Mouse (Mus musculus) limb, embryonic 15.5 days (tissue): ENCODE measurements around the gene Rhoa. TPM values are rescaled to one million over a fixed set of nuclear protein-coding genes. Genes with fewer than 3 reads are reported as not detected.

ENCODE experiments used
- ATAC-seq: fragments of 200-750 bp; cut with Nextera tagmentation; 2 replicates; pipeline ENCODE4 v1.8.0; 2017; ENCODE audit warnings: low read depth, moderate TSS enrichment; ENCODE audit not compliant: insufficient number of reproducible peaks, low FRiP score, low TSS enrichment
- H3K27ac ChIP-seq: fragments of 300-500 bp; sonication (generic); 2 replicates; pipeline ENCODE4 v1.5.1; 2015; ENCODE audit warnings: moderate library complexity, mild to moderate bottlenecking, inconsistent platforms
- H3K27me3 ChIP-seq: fragments of 300-500 bp; sonication (generic); 2 replicates; pipeline ENCODE4 v1.6.1; 2015; ENCODE audit warnings: inconsistent platforms
- H3K36me3 ChIP-seq: fragments of 300-500 bp; sonication (generic); 2 replicates; pipeline ENCODE4 v1.6.1; 2015; ENCODE audit warnings: inconsistent platforms
- H3K4me1 ChIP-seq: fragments of 300-500 bp; sonication (generic); 2 replicates; pipeline ENCODE4 v1.6.1; 2015; ENCODE audit warnings: inconsistent platforms
- H3K4me2 ChIP-seq: fragments of 300-500 bp; sonication (generic); 2 replicates; pipeline ENCODE4 v1.6.1; 2015; ENCODE audit warnings: mild to moderate bottlenecking, inconsistent platforms
- H3K4me3 ChIP-seq: fragments of 300-500 bp; sonication (generic); 2 replicates; pipeline ENCODE4 v1.5.1; 2015; ENCODE audit warnings: mild to moderate bottlenecking, inconsistent platforms
- H3K9ac ChIP-seq: fragments of 300-500 bp; sonication (generic); 2 replicates; pipeline ENCODE4 v1.6.1; 2015; ENCODE audit warnings: inconsistent platforms
- H3K9me3 ChIP-seq: fragments of 300-500 bp; sonication (generic); 2 replicates; pipeline ENCODE4 v1.6.1; 2016; ENCODE audit warnings: inconsistent platforms
- WGBS: fragments of 180-500 bp; shearing (Covaris S2); methylation state at CpG from one replicate; pipeline ENCODE4 v1.1.7; 2015; 5-methylcytosine and 5-hydroxymethylcytosine counted together
- polyA plus RNA-seq: library from polyadenylated mRNA; unstranded; fragments of >200 nt; fragmentation: Nextera tagmentation; extraction: Ambion mirVana; gene quantifications from 2 replicates; pipeline ENCODE4 v1.2.1, GENCODE M21; 2015

Gene Rhoa
- polyA plus RNA-seq, 1 experiment from 2014 or later = 473 TPM

DNA sequence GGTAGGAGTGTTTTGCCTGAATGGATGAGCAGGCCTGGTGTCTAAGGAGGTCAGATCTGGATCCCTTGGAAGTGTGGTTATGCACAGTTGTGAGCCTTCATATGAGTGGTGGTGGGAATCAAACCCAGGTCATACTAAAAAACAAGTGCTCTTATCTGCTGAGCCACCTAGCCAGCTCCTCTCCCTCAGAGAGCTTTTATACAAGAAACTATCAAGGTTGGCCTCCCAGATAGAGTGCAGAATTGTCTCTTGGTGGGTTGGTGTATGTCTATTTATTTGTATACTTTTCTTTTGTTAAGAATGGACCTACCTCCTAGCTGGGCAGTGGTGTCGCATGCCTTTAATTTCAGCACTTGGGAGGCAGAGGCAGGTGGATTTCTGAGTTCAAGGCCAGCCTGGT lies 37.9 kb downstream of the Rhoa start:
- H3K9ac ChIP-seq = no peak overlapping the region
- H3K4me2 ChIP-seq = no peak overlapping the region
- H3K9me3 ChIP-seq = no peaks in the 10 kb centered on the region
- WGBS = 89% methylated on average over 1 of the region's 1 CpGs
- ATAC-seq = no peak
- peaks cover 4% of the 10 kb centered on the region; the same call in 1 of the 2 replicates for H3K36me3 ChIP-seq
- no peak overlapping the region for H3K27ac ChIP-seq
- no peaks in the 10 kb centered on the region for H3K27me3 ChIP-seq
- peaks cover 29% of the 10 kb centered on the region for H3K4me1 ChIP-seq
- H3K4me3 ChIP-seq = no peak overlapping the region

DNA sequence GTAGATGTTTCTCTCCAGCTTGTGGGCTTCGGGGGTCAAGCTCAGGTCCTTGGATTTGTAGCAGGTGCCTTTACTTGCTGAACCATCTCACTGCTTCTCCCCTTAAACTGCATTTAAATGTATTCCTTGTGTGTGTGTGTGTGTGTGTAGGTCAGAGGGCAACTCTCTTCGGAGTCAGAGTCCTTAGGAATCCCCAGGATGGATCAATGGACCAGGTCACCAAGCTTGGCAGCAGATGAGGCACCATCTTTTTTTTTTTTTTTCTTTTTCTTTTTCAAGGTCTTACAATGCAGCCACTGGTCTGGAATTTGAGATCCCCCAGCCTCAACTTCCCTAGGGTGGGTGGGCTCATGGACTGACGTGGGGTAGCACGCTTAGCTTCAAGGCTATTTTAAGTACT lies 38.5 kb downstream of the Rhoa start:
- no peak for ATAC-seq
- H3K9ac ChIP-seq = no peak overlapping the region
- H3K4me3 ChIP-seq = no peak overlapping the region
- no peaks in the 10 kb centered on the region for H3K9me3 ChIP-seq
- no peak overlapping the region for H3K4me2 ChIP-seq
- H3K27me3 ChIP-seq = no peaks in the 10 kb centered on the region
- peaks cover 4% of the 10 kb centered on the region; the same call in 1 of the 2 replicates for H3K36me3 ChIP-seq
- no peak overlapping the region for H3K27ac ChIP-seq
- 81% methylated on average over 4 of the region's 4 CpGs for WGBS
- H3K4me1 ChIP-seq = peaks cover 33% of the 10 kb centered on the region

DNA sequence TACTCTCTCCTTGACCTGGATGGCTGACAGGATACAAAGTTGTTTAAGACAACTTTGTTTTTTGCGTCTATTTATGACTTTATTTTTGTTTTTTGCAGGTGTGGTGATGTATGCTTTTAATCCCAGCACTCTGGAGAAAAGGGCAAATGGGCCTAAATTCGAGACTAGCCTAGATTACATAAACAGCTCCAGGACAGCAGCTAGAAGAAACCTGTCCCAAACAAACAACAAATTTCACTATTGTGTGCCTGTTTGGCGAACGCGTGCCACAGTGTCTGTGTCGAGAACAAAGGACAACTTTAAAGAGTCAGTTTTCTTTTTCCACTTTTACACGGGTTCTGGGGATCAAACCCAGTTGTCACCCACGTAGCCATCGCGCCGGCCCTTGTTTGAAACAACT lies 41.1 kb downstream of the Rhoa start:
- Histone ChIP-seq H3K4me3 (peak overlapping the region; percentile 93), H3K9ac (peak overlapping the region; percentile 80), H3K36me3 (peaks cover 18% of the 10 kb centered on the region), H3K4me1 (peaks cover 13% of the 10 kb centered on the region), H3K27me3 (no peaks in the 10 kb centered on the region), H3K9me3 (no peaks in the 10 kb centered on the region), H3K4me2 (peak overlapping the region; percentile 59), H3K27ac (peak overlapping the region; percentile 96)
- WGBS = 5% methylated on average over 11 of the region's 11 CpGs
- ATAC-seq = no peak

DNA sequence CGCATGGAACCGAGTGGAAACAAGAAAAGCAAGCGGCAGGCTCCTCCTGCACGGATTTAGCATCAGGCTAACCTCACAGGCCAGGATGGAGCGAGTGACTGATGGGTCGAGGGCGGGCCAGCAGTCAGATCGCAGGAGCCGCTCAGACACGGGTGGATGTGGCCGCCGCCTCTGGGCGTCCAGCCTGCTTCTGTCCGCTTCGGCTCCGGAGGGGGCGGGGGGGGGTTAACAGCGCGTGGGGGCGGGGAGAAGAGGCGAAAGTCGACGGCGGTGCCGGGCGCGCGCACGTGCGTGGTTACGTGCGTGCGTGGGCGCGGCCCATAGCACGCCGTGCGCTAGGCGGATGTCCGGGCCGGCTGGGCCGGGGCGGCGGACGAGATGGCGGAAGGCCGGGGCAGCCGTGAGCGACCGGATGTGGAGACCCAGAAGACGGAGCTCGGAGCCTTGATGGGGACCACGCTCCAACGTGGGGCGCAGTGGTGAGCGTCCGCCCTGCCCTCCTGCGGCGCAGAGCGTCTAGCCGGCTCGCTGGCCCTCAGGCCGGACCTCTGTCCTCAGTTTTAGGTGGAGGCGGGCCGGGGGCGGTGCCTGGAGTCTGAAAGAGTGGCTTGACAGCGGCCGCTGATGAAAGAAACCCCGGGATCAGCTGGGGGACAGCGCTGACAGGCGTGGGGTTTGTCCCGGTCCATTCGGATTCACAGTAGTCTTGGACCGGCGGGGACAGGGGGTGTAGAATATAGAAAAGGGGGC lies 41.8 kb downstream of the Rhoa start, which contains the start of gene Usp4:
Gene Usp4 (plus strand): TSS at position 314 of the 750 bp plus-strand sequence.
- Histone ChIP-seq H3K9me3 (no peaks in the 10 kb centered on the region), H3K27ac (peak within 1 kb of the TSS; percentile 96), H3K27me3 (no peaks in the 10 kb centered on the region), H3K4me3 (peak within 1 kb of the TSS; percentile 93), H3K4me1 (peaks cover 13% of the 10 kb centered on the region), H3K4me2 (peak within 1 kb of the TSS; percentile 59), H3K9ac (peak within 1 kb of the TSS; percentile 80), H3K36me3 (peaks cover 25% of the 10 kb centered on the region)
- ATAC-seq = peak; percentile 93
- under 1% methylated on average over 64 of the region's 75 CpGs for WGBS

DNA sequence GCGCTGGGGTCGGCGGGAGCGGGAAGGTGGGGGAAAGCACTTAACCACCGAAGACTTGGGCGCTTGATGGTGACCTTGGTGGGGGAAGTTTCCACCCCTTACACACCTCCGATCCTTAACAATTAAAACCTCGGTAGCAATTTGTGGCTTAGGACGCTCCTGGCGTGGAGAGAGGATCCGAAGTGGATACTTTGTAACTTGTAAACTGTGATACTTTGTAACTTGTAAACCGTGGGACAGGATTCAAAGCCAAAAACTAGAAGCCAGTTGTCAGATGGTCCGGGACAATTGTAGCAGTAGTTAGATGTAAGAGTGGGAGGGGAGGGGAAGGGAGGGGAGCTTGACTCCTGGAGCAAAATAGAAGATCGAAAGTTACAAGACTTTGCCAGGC lies 42.4 kb downstream of the Rhoa start:
- Histone ChIP-seq H3K27me3 (no peaks in the 10 kb centered on the region), H3K4me2 (peak overlapping the region; percentile 59), H3K9ac (peak overlapping the region; percentile 80), H3K4me1 (peaks cover 13% of the 10 kb centered on the region), H3K27ac (peak overlapping the region; percentile 96), H3K9me3 (no peaks in the 10 kb centered on the region), H3K36me3 (peaks cover 30% of the 10 kb centered on the region), H3K4me3 (peak overlapping the region; percentile 93)
- 3% methylated on average over 14 of the region's 14 CpGs for WGBS
- no peak for ATAC-seq

DNA sequence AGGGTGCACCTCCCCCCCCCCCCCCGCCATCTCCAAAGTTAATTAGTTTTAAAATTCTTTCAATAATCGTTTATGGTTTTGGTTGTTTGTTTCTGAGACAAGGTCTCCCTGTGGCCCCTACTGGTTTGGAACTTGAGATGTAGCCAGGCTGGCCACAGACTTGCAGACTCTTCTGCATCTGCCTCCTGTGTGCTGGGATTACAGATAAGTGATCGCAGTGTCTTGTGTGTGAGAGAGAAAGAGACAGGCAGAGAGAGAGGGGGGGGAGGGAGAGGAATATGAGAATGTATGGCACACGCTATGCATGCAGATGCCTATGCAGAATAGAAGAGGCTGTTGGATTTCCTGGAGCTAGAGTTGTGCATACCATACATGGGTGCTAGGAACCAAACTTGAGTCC lies 43.8 kb downstream of the Rhoa start:
- Histone ChIP-seq H3K4me3 (no peak overlapping the region), H3K9ac (no peak overlapping the region), H3K27ac (no peak overlapping the region), H3K4me2 (no peak overlapping the region), H3K4me1 (peaks cover 13% of the 10 kb centered on the region), H3K9me3 (no peaks in the 10 kb centered on the region), H3K36me3 (peaks cover 45% of the 10 kb centered on the region), H3K27me3 (no peaks in the 10 kb centered on the region)
- no peak for ATAC-seq
- 91% methylated on average over 4 of the region's 4 CpGs for WGBS

DNA sequence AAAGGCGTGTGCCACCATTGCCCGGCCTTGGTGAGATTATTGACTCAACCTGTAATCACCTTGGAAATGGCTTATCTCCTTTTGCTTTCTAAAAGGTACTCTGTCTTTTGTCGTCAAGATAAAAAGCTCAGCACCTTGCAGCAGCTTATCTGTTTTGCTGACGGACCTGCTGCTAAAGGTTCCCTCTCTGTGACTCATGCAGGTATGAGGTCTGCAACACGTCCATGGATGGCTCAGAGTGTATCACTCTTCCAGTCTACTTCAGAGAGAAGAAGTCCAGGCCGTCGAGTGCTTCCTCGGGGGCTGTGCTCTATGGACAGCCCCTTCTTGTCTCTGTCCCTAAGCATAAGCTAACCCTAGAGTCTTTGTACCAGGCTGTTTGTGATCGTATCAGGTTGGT lies 72.3 kb downstream of the Rhoa start:
- Histone ChIP-seq H3K9me3 (no peaks in the 10 kb centered on the region), H3K36me3 (peaks cover 86% of the 10 kb centered on the region), H3K27me3 (no peaks in the 10 kb centered on the region), H3K27ac (no peak overlapping the region), H3K4me1 (no peaks in the 10 kb centered on the region), H3K4me2 (no peak overlapping the region), H3K4me3 (no peak overlapping the region), H3K9ac (no peak overlapping the region)
- no peak for ATAC-seq
- 93% methylated on average over 9 of the region's 9 CpGs for WGBS

DNA sequence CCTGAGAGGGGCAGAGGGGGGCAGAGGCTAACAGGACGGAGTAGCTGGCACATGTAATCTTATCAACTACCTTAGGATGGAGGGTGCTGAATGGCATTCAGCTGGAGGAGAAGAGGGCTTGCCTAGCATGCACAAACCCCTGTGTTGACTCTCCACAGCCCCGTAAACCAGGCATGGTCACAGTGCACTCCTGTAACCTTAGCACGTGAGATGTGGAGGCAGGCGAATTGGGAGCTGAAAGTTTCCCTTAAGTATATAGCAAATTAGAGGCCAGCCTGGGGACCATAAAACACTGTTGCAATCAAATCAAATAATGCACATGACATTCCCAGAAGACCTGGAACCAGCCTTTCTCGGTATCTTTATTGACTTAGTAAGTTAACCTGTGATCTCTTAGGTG lies 72.8 kb downstream of the Rhoa start:
- no peaks in the 10 kb centered on the region for H3K9me3 ChIP-seq
- H3K4me1 ChIP-seq = no peaks in the 10 kb centered on the region
- ATAC-seq = no peak
- no peak overlapping the region for H3K9ac ChIP-seq
- 80% methylated on average over 5 of the region's 5 CpGs for WGBS
- no peak overlapping the region for H3K4me2 ChIP-seq
- no peak overlapping the region for H3K27ac ChIP-seq
- H3K36me3 ChIP-seq = peaks cover 86% of the 10 kb centered on the region
- no peaks in the 10 kb centered on the region for H3K27me3 ChIP-seq
- no peak overlapping the region for H3K4me3 ChIP-seq

DNA sequence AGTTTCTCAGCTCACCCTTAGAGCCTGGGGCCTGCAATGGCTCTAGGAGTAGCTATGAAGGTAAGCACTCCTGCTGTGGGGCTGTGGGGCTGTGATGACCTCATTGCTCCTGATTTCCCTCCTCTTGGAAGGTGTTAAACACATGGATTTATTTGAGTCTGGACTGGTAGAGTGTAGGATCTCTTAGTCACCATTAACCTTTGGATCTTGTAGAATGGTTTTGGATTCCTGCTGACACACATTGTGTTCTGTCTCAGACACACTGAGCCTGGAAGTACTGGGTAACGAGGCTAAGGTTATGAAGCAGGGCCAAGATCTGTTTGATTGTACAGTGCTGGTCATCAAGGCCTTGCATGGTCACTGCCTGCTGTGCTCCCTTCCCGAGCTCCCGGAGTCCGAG lies 73.4 kb downstream of the Rhoa start:
- ATAC-seq = no peak
- no peak overlapping the region for H3K27ac ChIP-seq
- peaks cover 86% of the 10 kb centered on the region for H3K36me3 ChIP-seq
- no peaks in the 10 kb centered on the region for H3K4me1 ChIP-seq
- H3K4me2 ChIP-seq = no peak overlapping the region
- H3K9ac ChIP-seq = no peak overlapping the region
- no peak overlapping the region for H3K4me3 ChIP-seq
- H3K9me3 ChIP-seq = no peaks in the 10 kb centered on the region
- no peaks in the 10 kb centered on the region for H3K27me3 ChIP-seq
- WGBS = 88% methylated on average over 4 of the region's 4 CpGs

DNA sequence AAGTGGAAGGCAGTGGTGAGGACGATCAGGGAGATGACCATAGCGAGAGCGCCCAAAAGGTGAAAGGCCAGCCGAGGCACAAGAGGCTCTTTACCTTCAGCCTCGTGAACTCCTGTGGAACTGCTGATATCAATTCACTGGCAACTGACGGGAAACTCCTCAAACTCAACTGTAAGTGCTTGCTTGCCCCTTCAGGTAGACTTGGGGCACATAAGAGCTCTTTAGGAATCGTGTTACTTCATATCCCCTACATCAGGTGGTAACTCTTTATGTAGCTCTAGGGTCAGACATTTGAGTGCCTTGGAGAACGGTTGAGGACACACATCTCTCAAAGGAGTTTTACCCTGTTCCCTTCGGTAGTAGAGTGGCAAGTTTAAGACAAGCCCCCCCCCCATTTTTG lies 75.5 kb downstream of the Rhoa start:
- Histone ChIP-seq H3K4me3 (no peak overlapping the region), H3K27ac (no peak overlapping the region), H3K27me3 (no peaks in the 10 kb centered on the region), H3K36me3 (peaks cover 87% of the 10 kb centered on the region), H3K4me2 (no peak overlapping the region), H3K9ac (no peak overlapping the region), H3K9me3 (no peaks in the 10 kb centered on the region), H3K4me1 (no peaks in the 10 kb centered on the region)
- ATAC-seq = no peak
- WGBS = 93% methylated on average over 9 of the region's 9 CpGs

DNA sequence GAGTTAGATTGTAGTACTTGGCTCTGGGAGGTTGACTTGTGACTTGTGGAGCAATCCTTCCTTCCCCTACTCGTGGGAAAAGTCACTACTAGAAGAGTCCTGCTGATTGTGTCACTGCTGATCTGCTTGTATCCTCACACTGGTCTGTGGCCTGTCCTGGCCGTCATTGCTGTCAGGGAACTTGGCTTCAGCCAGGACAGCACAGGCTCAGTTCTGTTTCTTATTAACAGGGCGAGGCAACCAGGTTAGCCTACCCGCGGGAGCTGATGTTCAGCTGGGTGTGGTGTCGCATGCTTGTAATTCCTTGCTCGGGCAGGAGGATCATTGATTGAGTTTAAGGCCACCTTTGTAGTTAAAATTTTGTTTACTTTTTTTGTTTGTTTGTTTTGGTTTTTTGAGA lies 79.1 kb downstream of the Rhoa start:
- no peaks in the 10 kb centered on the region for H3K9me3 ChIP-seq
- H3K27me3 ChIP-seq = no peaks in the 10 kb centered on the region
- ATAC-seq = no peak
- peaks cover 88% of the 10 kb centered on the region for H3K36me3 ChIP-seq
- H3K4me2 ChIP-seq = no peak overlapping the region
- no peak overlapping the region for H3K4me3 ChIP-seq
- no peaks in the 10 kb centered on the region for H3K4me1 ChIP-seq
- H3K27ac ChIP-seq = no peak overlapping the region
- 61% methylated on average over 7 of the region's 7 CpGs for WGBS
- H3K9ac ChIP-seq = no peak overlapping the region

DNA sequence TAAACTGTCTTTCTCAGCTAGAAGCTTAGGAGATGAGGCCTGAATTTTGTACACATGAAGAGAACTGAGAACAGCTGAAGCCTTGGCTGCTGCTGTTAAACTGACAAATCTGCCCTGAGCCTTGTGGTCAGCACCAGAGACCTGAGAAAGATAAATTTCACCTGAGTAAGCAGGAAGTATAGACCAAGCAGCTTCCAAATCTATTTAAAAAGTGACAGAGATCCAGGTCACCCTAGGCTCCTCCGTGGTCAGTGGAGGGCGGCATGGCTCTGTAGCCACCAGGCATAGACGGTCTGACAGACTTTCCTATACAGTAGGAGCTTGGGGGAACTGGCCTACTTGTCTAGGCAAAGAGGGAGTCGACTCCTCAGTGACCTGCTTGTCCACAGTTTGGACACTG lies 80.9 kb downstream of the Rhoa start:
- 81% methylated on average over 4 of the region's 4 CpGs for WGBS
- Histone ChIP-seq H3K36me3 (peaks cover 85% of the 10 kb centered on the region), H3K27me3 (no peaks in the 10 kb centered on the region), H3K4me3 (no peak overlapping the region), H3K9me3 (no peaks in the 10 kb centered on the region), H3K4me2 (no peak overlapping the region), H3K27ac (no peak overlapping the region), H3K9ac (no peak overlapping the region), H3K4me1 (no peaks in the 10 kb centered on the region)
- ATAC-seq = no peak
